Mouse (Mus musculus) forebrain, embryonic 14.5 days (tissue): ENCODE measurements around the gene Shank2. TPM values are rescaled to one million over a fixed set of nuclear protein-coding genes. Genes with fewer than 3 reads are reported as not detected.

Experiments
- ATAC-seq: fragments of 200-750 bp; cut with Nextera tagmentation; 2 replicates; pipeline ENCODE4 v1.8.0; 2017; ENCODE audit warnings: mild to moderate bottlenecking, moderate library complexity
- DNase-seq: peaks from one replicate; pipeline ENCODE4 v3.0.0-alpha.2; 2015; ENCODE audit warnings: low spot score
- H3K27ac ChIP-seq: fragments of 300-500 bp; sonication (generic); 2 replicates; pipeline ENCODE4 v1.5.1; 2014; ENCODE audit warnings: low read depth, mild to moderate bottlenecking, control low read depth, low read length, moderate library complexity
- H3K27me3 ChIP-seq: fragments of 300-500 bp; sonication (generic); replicated peaks from 2 replicates; pipeline ENCODE4 v1.6.1; 2014; ENCODE audit warnings: low read length, control low read depth, mixed read lengths; ENCODE audit not compliant: control insufficient read depth, insufficient read depth
- H3K36me3 ChIP-seq: fragments of 300-500 bp; sonication (generic); 2 replicates; pipeline ENCODE4 v1.6.1; 2014; ENCODE audit warnings: low read length, control low read depth; ENCODE audit not compliant: control insufficient read depth, insufficient read depth
- H3K4me1 ChIP-seq: fragments of 300-500 bp; sonication (generic); 2 replicates; pipeline ENCODE4 v1.6.1; 2014; ENCODE audit warnings: antibody characterized with exemption, low read length, control low read depth; ENCODE audit not compliant: control insufficient read depth, insufficient read depth
- H3K4me2 ChIP-seq: fragments of 300-500 bp; sonication (generic); 2 replicates; pipeline ENCODE4 v1.6.1; 2014; ENCODE audit warnings: mild to moderate bottlenecking, control low read depth, low read length
- H3K4me3 ChIP-seq: fragments of 300-500 bp; sonication (generic); 2 replicates; pipeline ENCODE4 v1.5.1; 2014; ENCODE audit warnings: low read depth, low read length, control low read depth
- H3K9ac ChIP-seq: fragments of 300-500 bp; sonication (generic); 2 replicates; pipeline ENCODE4 v1.6.1; 2014; ENCODE audit warnings: mild to moderate bottlenecking, low read length, control low read depth, moderate library complexity
- H3K9me3 ChIP-seq: fragments of 300-500 bp; sonication (generic); replicated peaks from 2 replicates; pipeline ENCODE4 v1.6.1; 2016; ENCODE audit warnings: low read length, control low read depth, mixed read lengths; ENCODE audit not compliant: control insufficient read depth
- WGBS: fragments of 180-500 bp; shearing (Covaris S2); extraction: QIAGEN DNeasy Blood & Tissue Kit; methylation state at CpG from one replicate; pipeline ENCODE4 v1.1.7; 2014; 5-methylcytosine and 5-hydroxymethylcytosine counted together
- microRNA-seq: library from miRNA; unstranded; fragments of <30 nt; microRNA quantifications from one replicate; pipeline ENCODE4, GENCODE M21; 2016
- polyA plus RNA-seq: library from polyadenylated mRNA; unstranded; fragments of >200 nt; fragmentation: Nextera tagmentation; extraction: Ambion mirVana; gene quantifications from 2 replicates; pipeline ENCODE4 v1.2.1, GENCODE M21; 2014

The Shank2 gene
- polyA plus RNA-seq, 1 experiment from 2014 or later = 4.6 TPM

- ATAC-seq = no peak
- Histone ChIP-seq H3K27ac (no peak overlapping the region), H3K4me2 (peak overlapping the region; percentile 85; the same call in 1 of the 2 replicates), H3K27me3 (no peaks in the 10 kb centered on the region), H3K4me3 (no peak overlapping the region), H3K9me3 (no peaks in the 10 kb centered on the region), H3K9ac (peak overlapping the region; percentile 96; the same call in 1 of the 2 replicates), H3K36me3 (peaks cover 22% of the 10 kb centered on the region), H3K4me1 (peaks cover 7% of the 10 kb centered on the region)
- WGBS = 95% methylated on average over 5 of the region's 5 CpGs
- no peak for DNase-seq
Measured at GRCm38 (mm10) chr7:144468741-144469140, 467.0 kb downstream of the Shank2 start.

- Histone ChIP-seq H3K9ac (peak overlapping the region; percentile 96), H3K4me2 (peak overlapping the region; percentile 85), H3K4me1 (peaks cover 7% of the 10 kb centered on the region), H3K4me3 (peak overlapping the region; percentile 93), H3K9me3 (no peaks in the 10 kb centered on the region), H3K36me3 (peaks cover 17% of the 10 kb centered on the region), H3K27ac (no peak overlapping the region), H3K27me3 (no peaks in the 10 kb centered on the region)
- ATAC-seq (no peak), DNase-seq (no peak)
- 23% methylated on average over 4 of the region's 4 CpGs for WGBS
Measured at GRCm38 (mm10) chr7:144469181-144469641, 467.5 kb downstream of the Shank2 start.

DNA sequence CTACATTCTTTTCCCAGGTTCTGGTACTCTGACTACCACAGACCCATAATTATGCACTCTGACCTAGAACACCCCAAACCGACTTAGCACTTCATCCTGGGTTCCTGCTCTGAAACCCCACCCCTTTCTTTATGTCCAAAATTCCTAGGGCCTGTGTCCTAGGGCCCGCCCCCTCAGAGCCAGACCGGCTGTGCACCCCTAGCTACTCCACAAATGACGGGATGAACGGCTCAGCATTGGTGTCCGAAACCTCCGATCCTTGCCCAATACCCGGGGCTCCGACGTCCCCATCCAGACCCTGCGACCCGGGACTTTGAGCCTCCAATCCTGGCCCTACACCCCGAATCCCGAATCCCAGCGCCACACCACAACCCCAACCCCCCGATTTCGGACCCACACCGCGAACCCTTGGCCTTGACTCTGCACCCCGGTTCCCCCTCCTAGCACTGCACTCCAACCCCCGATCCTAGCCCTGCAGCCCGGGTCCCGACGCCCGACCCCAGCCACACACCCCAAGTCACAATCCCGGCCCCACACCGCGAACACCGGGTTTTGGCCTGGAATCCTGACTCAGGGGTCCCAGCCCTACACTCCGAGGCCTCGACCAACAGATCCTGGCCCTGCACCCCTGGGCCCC lies 468.3 kb downstream of the Shank2 start:
- H3K27me3 ChIP-seq = no peaks in the 10 kb centered on the region
- peak overlapping the region; percentile 96 for H3K9ac ChIP-seq
- ATAC-seq (peak; percentile 6; the same call in 1 of the 2 replicates), DNase-seq (peak; percentile 7)
- H3K4me2 ChIP-seq = peak overlapping the region; percentile 85
- H3K9me3 ChIP-seq = no peaks in the 10 kb centered on the region
- 2% methylated on average over 31 of the region's 31 CpGs for WGBS
- peak overlapping the region; percentile 84 for H3K27ac ChIP-seq
- peaks cover 7% of the 10 kb centered on the region for H3K4me1 ChIP-seq
- peak overlapping the region; percentile 93 for H3K4me3 ChIP-seq
- peaks cover 9% of the 10 kb centered on the region for H3K36me3 ChIP-seq

GRCm38 (mm10) chr7:144470545-144471059 lies 468.9 kb downstream of the Shank2 start, which contains the start of gene Cttn:
Gene Cttn, minus strand, starts transcription at chr7:144471009.
- ATAC-seq = peak; percentile 98
- WGBS = under 1% methylated on average over 30 of the region's 30 CpGs

DNA sequence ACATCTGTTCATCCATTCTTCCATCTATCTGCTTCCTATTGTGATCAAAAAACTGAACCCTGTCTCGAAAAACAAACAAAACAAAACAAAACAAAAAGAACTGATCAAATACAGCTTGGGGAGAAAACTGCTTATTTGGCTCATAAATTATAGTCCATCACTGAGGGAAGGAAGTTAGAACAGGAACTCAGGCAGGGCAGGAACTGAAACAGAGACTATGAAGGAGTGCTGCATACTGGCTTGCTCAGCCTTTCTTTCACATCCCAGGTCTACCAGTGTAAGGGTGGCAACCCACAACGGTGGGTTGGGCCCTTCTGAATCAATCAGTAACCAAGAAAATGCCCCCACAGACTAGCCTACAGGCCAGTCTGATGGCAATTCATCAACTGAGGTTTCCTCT lies 469.4 kb downstream of the Shank2 start:
- H3K27me3 ChIP-seq = no peaks in the 10 kb centered on the region
- peak overlapping the region; percentile 93 for H3K4me3 ChIP-seq
- H3K9me3 ChIP-seq = no peaks in the 10 kb centered on the region
- ATAC-seq (no peak), DNase-seq (no peak)
- H3K9ac ChIP-seq = peak overlapping the region; percentile 96
- WGBS = 81% methylated on average over 2 of the region's 2 CpGs
- peaks cover under 1% of the 10 kb centered on the region; the same call in 1 of the 2 replicates for H3K36me3 ChIP-seq
- peaks cover 7% of the 10 kb centered on the region for H3K4me1 ChIP-seq
- peak overlapping the region; percentile 85 for H3K4me2 ChIP-seq
- H3K27ac ChIP-seq = peak overlapping the region; percentile 84; the same call in 1 of the 2 replicates

More at GRCm38 (mm10) chr7:144470545-144471059, 468.9 kb downstream of the Shank2 start, which contains the start of gene Cttn:
- peak; percentile 94 for DNase-seq
- Histone ChIP-seq H3K27ac (peak within 1 kb of the TSS; percentile 84), H3K27me3 (no peaks in the 10 kb centered on the region), H3K4me2 (peak within 1 kb of the TSS; percentile 85), H3K9me3 (no peaks in the 10 kb centered on the region), H3K9ac (peak within 1 kb of the TSS; percentile 96), H3K36me3 (peaks cover 3% of the 10 kb centered on the region), H3K4me3 (peak within 1 kb of the TSS; percentile 93), H3K4me1 (peaks cover 7% of the 10 kb centered on the region)

DNA sequence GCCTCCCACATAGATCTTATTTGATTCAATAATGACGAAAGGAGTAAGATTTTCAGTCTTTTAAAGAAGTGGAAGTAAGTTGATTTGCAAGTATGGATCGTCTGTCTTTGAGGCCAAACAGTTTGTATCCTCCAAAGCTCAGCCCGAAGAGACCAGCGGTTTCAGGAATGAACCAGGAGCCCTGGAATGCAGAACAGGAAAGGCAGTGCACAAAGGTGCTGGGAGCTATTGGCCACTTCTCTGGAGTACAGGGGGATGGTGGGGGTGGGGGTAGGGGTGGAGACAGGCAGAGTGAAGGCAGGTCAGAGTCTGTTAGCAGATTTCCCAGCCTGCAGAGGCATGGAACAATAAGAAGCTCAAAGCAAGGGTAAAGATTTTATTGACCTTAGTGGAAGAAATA lies 471.8 kb downstream of the Shank2 start:
- Histone ChIP-seq H3K4me3 (no peak overlapping the region), H3K4me1 (peaks cover 7% of the 10 kb centered on the region), H3K9ac (no peak overlapping the region), H3K27me3 (no peaks in the 10 kb centered on the region), H3K4me2 (no peak overlapping the region), H3K27ac (no peak overlapping the region), H3K9me3 (no peaks in the 10 kb centered on the region), H3K36me3 (peaks cover 17% of the 10 kb centered on the region)
- ATAC-seq (no peak), DNase-seq (no peak)
- 76% methylated on average over 4 of the region's 4 CpGs for WGBS

Small RNA genes lying within 50 kb of the gene (microRNA-seq; reads per million reads assigned to microRNA genes)
- gene Mir3105 = 3.3 reads per million, percentile 18 among the genes with 10 or more reads in this experiment

Other genes starting within 250 kb of the Shank2 start
- 25.8 and 29.4 TPM in 2 replicates for gene Osbpl5, start 244.9 kb upstream of the Shank2 start, polyA plus RNA-seq
- gene Mrgprg, start 234.9 kb upstream of the Shank2 start, polyA plus RNA-seq = not detected in 2 replicates
- 2.6 and 3.6 TPM in 2 replicates for gene Mrgpre, start 217.4 kb upstream of the Shank2 start, polyA plus RNA-seq
- 5.2 TPM in 2 replicates for gene Nadsyn1, start 179.1 kb upstream of the Shank2 start, polyA plus RNA-seq
- gene Dhcr7, start 178.8 kb upstream of the Shank2 start, polyA plus RNA-seq = 59.2 and 64.8 TPM in 2 replicates
- gene Gm498, start 135.1 kb upstream of the Shank2 start, polyA plus RNA-seq = not detected in 2 replicates